Mouse (Mus musculus) heart, adult 2 months (tissue): ENCODE data around the gene Endov. TPM values are rescaled to one million over a fixed set of nuclear protein-coding genes. Genes with fewer than 3 reads are reported as not detected.

Experiments used
- DNase-seq, 2 experiments: peaks; one replicate each; pipeline ENCODE4 v3.0.0; 2021
- H3K27ac ChIP-seq: fragments of 200-600 bp; 2 replicates; pipeline ENCODE4 v1.8.1; 2022
- H3K27me3 ChIP-seq: fragments of 200-500 bp; 2 replicates; pipeline ENCODE4 v1.6.1; 2012; ENCODE audit warnings: mild to moderate bottlenecking, low read length, inconsistent platforms, mixed read lengths; ENCODE audit not compliant: control insufficient read depth, insufficient read depth
- H3K36me3 ChIP-seq: fragments of 200-500 bp; 2 replicates; pipeline ENCODE4 v1.6.1; 2012; ENCODE audit warnings: low read length, inconsistent platforms; ENCODE audit not compliant: control insufficient read depth, insufficient read depth
- H3K4me1 ChIP-seq: fragments of 200-500 bp; 2 replicates; pipeline ENCODE4 v1.6.1; 2011; ENCODE audit warnings: low read length; ENCODE audit not compliant: control insufficient read depth, insufficient read depth
- H3K4me3 ChIP-seq: fragments of 200-600 bp; 2 replicates; pipeline ENCODE4 v1.8.1; 2022
- H3K79me2 ChIP-seq: fragments of 200-500 bp; replicated peaks from 2 replicates; pipeline ENCODE4 v1.6.1; 2012; ENCODE audit warnings: mild to moderate bottlenecking, inconsistent platforms, low read length, moderate library complexity, mixed read lengths; ENCODE audit not compliant: control insufficient read depth, insufficient read depth
- H3K9ac ChIP-seq: fragments of 200-500 bp; 2 replicates; pipeline ENCODE4 v1.6.1; 2012; ENCODE audit warnings: low read depth, mild to moderate bottlenecking, control low read depth, inconsistent platforms, low read length, mixed read lengths
- CTCF ChIP-seq: fragments of 200-600 bp; IDR thresholded peaks from 2 replicates; pipeline ENCODE4 v1.8.1; 2022; ENCODE audit warnings: antibody characterized with exemption, mild to moderate bottlenecking, moderate library complexity
- EP300 ChIP-seq: fragments of 200-500 bp; IDR thresholded peaks from 2 replicates; pipeline ENCODE4 v1.6.1; 2011; ENCODE audit warnings: low read depth, low read length, control low read depth; ENCODE audit not compliant: insufficient read depth
- POLR2A ChIP-seq: fragments of 200-500 bp; IDR thresholded peaks from 2 replicates; pipeline ENCODE4 v1.6.1; 2011; ENCODE audit warnings: mild to moderate bottlenecking, low read depth, low read length, control low read depth; ENCODE audit not compliant: insufficient read depth
- WGBS: fragments of 180-500 bp; shearing (Covaris S2); methylation state at CpG from one replicate; pipeline ENCODE4 v1.1.7; 2018; 5-methylcytosine and 5-hydroxymethylcytosine counted together
- intact Hi-C: fragments of 180-260 bp; cut with DNase I; formaldehyde crosslinking; loops from one replicate; pipeline ENCODE4 v1.15.1; 2025
- polyA plus RNA-seq: library from polyadenylated mRNA; depleted of rRNA; stranded (reverse); fragments of >200 nt; gene quantifications from 2 replicates; pipeline ENCODE4 v1.2.3, GENCODE M21; 2012
- total RNA-seq, 2 experiments: library from RNA; stranded (reverse); gene quantifications; 2 replicates each; pipeline ENCODE4 v1.2.3; 2021

Endov gene
- total and polyA plus RNA-seq, 3 experiments: 6.9 to 7.3 (median 6.9) TPM

DNA sequence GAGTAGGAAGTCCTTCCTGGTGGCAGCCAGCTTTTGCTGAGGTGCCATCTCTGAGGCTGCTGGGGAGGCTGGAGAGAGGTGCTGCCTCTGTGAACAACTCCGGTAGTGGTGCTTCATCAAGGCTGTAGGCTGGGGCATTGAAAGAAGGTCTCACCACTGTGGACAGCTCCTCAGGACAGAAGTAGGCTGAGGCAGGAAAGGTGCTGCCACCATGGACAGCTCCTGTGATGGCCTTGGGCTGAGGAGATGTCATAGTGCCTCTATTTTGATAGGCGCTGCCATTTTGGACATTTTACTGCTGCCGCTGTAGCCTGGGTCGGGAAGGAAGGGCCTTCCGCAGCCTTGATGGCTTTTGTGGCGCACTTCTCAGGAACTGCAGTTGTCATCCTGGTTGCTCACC is 1.7 kb downstream of the Endov start:
- intact Hi-C loops: loop anchor here (5.0 kb wide), 1 partner anchor 109 kb away; the partner anchor contains the start of gene Rptor
- Histone ChIP-seq H3K36me3 (no peaks in the 10 kb centered on the region), H3K79me2 (no peaks in the 10 kb centered on the region; the same call in 1 of the 2 replicates), H3K4me3 (no peak overlapping the region), H3K27me3 (no peaks in the 10 kb centered on the region), H3K27ac (no peak overlapping the region), H3K9ac (no peak overlapping the region), H3K4me1 (0 out of 2 replicates have a peak, but pooled peaks cover 2% of the 10 kb centered on the region)
- WGBS: 95% methylated on average over 6 of the region's 6 CpGs
- no peak for TF ChIP-seq CTCF
- no peak for TF ChIP-seq EP300
- TF ChIP-seq POLR2A: no peak
- no peak for DNase-seq

DNA sequence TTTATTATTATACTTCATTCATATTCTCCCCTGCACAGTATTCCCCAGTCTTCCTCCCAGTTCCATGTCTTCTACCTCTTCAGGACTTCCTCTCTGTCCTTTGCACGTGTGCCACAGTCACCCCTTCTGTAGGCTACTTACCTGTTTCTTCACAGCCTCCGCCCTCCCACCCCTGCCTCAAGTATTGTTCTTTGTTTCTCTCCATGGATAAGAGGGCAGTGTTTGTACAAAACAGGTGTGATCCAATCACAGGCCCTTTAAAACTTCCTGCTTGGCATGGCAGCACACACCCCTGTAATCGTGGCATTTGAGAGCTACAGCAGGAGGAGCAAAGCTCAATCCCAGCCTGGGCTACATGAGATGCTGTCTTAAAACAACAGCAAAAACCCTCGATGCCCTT is 2.4 kb downstream of the Endov start:
- no peaks in the 10 kb centered on the region for H3K36me3 ChIP-seq
- WGBS: 62% methylated on average over 4 of the region's 4 CpGs
- H3K4me3 ChIP-seq: no peak overlapping the region
- H3K27me3 ChIP-seq: no peaks in the 10 kb centered on the region
- H3K79me2 ChIP-seq: no peaks in the 10 kb centered on the region; the same call in 1 of the 2 replicates
- no peak overlapping the region for H3K27ac ChIP-seq
- intact Hi-C loops: loop anchor here (5.0 kb wide), 1 partner anchor 109 kb away; the partner anchor contains the start of gene Rptor
- no peak overlapping the region for H3K9ac ChIP-seq
- TF ChIP-seq POLR2A (no peak), EP300 (no peak), CTCF (no peak)
- DNase-seq: no peak
- H3K4me1 ChIP-seq: 0 out of 2 replicates have a peak, but pooled peaks cover 2% of the 10 kb centered on the region

DNA sequence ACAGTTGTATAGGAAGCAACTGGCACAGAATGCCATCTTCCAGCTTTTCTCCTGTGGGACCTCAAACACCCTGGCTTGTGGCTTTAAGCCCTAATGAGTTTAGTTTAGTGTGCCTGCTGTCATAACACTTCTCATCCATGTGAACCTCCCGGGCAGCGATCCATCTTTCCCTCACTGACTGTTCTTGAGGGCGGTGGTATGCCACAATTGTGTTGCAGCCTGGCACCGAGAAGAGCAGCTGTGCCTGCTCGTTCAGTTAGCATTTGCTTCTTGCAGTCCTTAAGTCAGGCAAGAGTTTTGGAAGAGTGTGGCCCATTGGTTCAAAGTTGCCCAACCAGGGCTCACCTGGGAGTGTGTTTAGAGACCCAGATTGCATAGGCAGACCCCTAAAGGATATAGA is 5.0 kb downstream of the Endov start:
- H3K79me2 ChIP-seq: no peaks in the 10 kb centered on the region; the same call in 1 of the 2 replicates
- TF ChIP-seq POLR2A: no peak
- no peak for TF ChIP-seq EP300
- TF ChIP-seq CTCF: no peak
- H3K27me3 ChIP-seq: no peaks in the 10 kb centered on the region
- 80% methylated on average over 5 of the region's 5 CpGs for WGBS
- H3K4me3 ChIP-seq: no peak overlapping the region
- H3K36me3 ChIP-seq: no peaks in the 10 kb centered on the region
- no peaks in the 10 kb centered on the region for H3K4me1 ChIP-seq
- no peak for DNase-seq
- H3K27ac ChIP-seq: no peak overlapping the region
- no peak overlapping the region for H3K9ac ChIP-seq
- intact Hi-C loops: no loop called here

DNA sequence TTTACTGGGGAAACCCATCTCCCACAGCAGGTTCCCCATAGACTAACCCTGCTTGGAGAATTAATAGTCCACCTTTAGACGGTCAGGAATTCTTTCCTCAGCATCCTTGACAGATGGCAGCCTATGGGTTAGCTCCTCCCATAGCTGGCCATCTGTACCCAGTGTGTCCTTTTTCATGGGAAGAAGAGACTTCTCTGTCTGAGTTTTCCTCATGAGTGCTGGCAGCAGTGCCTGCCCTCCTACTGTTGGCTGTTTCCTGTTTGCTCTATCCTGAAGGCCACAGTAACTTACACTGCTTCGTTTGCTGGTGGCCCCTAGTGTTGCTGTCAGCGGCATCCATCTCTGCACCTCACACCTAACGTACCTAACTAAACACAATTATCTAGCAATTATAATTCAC is 6.3 kb downstream of the Endov start:
- WGBS: 69% methylated on average over 4 of the region's 4 CpGs
- Histone ChIP-seq H3K36me3 (no peaks in the 10 kb centered on the region), H3K9ac (no peak overlapping the region), H3K4me3 (no peak overlapping the region), H3K27me3 (no peaks in the 10 kb centered on the region), H3K4me1 (no peaks in the 10 kb centered on the region), H3K79me2 (no peaks in the 10 kb centered on the region), H3K27ac (no peak overlapping the region)
- TF ChIP-seq CTCF: no peak
- TF ChIP-seq POLR2A: no peak
- TF ChIP-seq EP300: no peak
- intact Hi-C loops: no loop called here
- DNase-seq: no peak

DNA sequence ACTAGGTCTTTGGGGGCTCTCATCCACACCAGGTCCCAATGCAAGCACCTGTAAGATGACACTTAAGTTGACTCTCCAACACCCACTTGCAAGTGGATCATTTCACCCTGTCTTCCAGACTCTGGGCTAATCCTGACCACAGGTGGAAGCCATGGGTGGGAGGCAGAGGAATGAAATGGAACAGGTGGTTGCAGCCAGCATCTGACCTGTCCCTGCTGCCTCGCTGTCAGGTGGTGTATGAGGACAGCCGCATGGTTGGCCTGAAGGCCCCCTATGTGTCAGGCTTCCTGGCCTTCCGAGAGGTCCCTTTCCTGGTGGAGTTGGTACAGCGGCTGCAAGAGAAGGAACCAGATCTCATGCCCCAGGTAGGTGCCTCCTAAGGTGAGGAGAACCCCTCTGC is 8.2 kb downstream of the Endov start:
- WGBS: 93% methylated on average over 4 of the region's 4 CpGs
- no peak overlapping the region for H3K9ac ChIP-seq
- H3K79me2 ChIP-seq: no peaks in the 10 kb centered on the region
- no peak overlapping the region for H3K27ac ChIP-seq
- no peaks in the 10 kb centered on the region for H3K27me3 ChIP-seq
- H3K4me1 ChIP-seq: no peaks in the 10 kb centered on the region
- no peak for TF ChIP-seq CTCF
- no peak for TF ChIP-seq POLR2A
- TF ChIP-seq EP300: no peak
- DNase-seq: no peak
- intact Hi-C loops: no loop called here
- no peaks in the 10 kb centered on the region for H3K36me3 ChIP-seq
- no peak overlapping the region for H3K4me3 ChIP-seq

DNA sequence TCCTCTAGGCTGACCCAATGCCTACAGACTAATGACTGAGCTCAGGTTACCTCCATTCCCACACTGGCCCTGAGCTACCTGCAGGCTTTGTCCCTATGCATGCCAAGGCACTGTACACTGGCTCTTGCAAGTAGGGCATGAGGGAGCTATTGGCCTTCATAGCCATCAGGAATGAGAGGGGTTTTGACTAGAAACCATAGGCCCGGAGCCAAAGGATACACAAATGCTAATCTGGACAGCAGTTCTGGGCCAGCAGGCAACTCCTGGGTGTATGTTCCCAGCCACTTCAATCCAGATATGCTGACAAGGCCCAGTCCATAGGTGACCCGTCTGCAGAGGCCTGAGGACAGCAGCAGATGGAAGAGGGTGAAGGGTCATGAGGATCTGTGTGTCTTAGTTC is 8.9 kb downstream of the Endov start:
- intact Hi-C loops: loop anchor here (5.0 kb wide), 2 partner anchors 262 to 492 kb away; no protein-coding TSS in a partner anchor
- TF ChIP-seq CTCF (no peak), EP300 (no peak)
- H3K27me3 ChIP-seq: no peaks in the 10 kb centered on the region
- 80% methylated on average over 2 of the region's 2 CpGs for WGBS
- no peaks in the 10 kb centered on the region for H3K79me2 ChIP-seq
- H3K27ac ChIP-seq: no peak overlapping the region
- DNase-seq: no peak
- H3K36me3 ChIP-seq: no peaks in the 10 kb centered on the region
- H3K4me1 ChIP-seq: no peaks in the 10 kb centered on the region
- H3K9ac ChIP-seq: no peak overlapping the region
- H3K4me3 ChIP-seq: no peak overlapping the region
